Mouse (Mus musculus): ENCODE measurements around the gene Nccrp1.
"Not testable (repeated sequence)": the region's sequence is repeated elsewhere in the genome, so short reads cannot be mapped to it uniquely, and the experiment has no call there.

Nccrp1 gene

DNA sequence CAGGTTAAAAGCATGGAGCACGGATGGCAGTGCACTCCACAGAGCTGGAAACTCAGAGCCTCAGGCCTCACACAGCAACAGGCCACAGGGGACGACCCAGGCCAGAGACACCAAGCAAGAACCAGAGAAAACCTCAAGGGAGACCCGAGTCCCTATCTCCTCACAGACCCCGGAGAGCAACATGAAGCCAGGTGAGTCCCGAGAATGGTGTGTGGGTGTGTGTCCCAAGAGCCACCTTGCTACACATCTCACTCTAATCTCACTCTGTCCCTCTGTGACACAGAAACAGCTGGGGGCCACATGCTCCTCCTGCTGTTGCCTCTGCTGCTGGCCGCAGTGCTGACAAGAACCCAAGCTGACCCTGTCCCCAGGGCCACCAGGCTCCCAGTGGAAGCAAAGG lies 24.5 kb downstream of the Nccrp1 start, which contains the start of gene Ifnl3:
Gene Ifnl3 (plus strand): TSS at position 301 of the 400 bp plus-strand sequence.
- DNase-seq (ENCODE audit: low spot score) = not testable (repeated sequence)

DNA sequence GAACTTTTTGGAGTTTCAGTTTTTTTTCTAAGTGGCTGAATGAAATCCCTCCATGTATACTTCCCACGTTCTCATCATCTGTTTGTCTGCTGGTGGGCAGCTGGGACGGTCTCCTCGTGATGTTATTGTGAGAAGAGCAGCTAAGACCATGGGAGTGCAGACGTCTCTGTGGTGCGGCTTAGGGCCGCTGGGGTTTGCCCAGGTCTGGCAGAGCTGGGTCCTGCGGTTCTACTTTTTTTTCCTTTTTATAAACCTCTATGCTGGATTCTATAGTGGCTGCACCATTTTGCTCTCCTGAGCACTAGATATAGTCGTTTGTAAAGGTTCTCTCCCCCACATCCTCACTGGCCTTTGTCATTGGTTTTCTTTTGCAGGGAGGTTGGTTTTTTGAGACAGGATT lies 35.6 kb downstream of the Nccrp1 start:
- DNase-seq (ENCODE audit: low spot score) = no peak

DNA sequence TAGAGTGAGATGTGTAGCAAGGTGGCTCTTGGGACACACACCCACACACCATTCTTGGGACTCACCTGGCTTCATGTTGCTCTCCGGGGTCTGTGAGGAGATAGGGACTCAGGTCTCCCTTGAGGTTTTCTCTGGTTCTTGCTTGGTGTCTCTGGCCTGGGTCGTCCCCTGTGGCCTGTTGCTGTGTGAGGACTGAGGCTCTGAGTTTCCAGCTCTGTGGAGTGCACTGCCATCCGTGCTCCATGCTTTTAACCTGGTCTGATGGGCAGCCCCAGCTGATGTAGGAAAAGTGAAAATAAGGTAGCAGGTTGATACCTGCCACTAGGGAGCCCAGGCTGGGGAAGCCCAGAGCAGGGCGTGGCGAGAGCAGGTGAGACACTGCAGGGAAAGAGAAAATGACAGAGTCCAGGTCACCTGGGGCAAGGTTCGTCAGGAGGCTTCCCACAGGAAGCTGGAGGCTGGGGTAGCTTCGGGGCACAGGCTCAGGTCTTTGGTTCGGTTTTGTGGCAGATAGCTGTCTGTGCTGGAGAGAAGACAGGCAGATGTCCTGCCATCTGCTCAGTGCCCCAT lies 36.6 kb downstream of the Nccrp1 start, which contains the start of gene Ifnl2:
Gene Ifnl2 (minus strand): TSS at position 51 of the 570 bp plus-strand sequence.
- not testable (repeated sequence) for DNase-seq (ENCODE audit: low spot score)

DNA sequence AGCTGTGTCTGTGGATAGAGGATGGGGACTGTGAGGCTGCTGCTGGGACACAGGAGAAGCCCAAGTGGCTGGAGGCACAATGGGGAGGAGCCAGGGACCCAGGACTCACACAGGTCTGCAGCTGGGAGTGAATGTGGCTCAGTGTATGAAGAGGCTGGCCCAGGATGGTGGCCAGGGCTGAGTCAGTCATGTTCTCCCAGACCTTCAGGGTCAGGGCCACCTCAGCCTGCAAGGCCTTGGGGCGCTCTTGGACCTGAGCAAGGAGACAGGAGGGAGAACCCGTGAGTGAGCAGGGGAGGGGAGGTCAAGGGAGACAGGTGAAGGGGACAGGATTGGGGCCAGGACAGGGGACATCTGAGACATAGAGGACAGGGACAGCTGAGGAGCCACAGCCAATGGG lies 37.9 kb downstream of the Nccrp1 start:
- not testable (repeated sequence) for DNase-seq (ENCODE audit: low spot score)

DNA sequence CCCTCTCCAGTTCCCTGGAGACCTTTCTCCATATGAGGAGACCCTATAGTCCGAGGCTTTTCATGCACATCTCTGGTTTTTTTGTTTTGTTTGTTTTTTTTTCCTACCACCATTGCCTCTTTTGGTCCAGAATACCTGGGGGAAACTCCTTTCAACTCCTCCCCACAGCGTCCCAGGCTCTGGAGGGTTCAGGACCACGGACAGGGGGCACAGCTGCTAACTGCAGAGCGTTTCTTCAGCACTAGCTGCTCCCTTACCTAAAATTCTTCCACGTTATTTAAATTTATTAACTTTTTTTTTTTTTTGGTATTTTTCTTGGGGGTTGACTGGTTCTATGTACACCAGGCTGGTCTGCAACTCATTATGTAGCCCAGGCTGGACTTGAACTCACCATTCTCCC lies 41.5 kb downstream of the Nccrp1 start:
- peak; percentile 62 for DNase-seq (ENCODE audit: low spot score)

DNA sequence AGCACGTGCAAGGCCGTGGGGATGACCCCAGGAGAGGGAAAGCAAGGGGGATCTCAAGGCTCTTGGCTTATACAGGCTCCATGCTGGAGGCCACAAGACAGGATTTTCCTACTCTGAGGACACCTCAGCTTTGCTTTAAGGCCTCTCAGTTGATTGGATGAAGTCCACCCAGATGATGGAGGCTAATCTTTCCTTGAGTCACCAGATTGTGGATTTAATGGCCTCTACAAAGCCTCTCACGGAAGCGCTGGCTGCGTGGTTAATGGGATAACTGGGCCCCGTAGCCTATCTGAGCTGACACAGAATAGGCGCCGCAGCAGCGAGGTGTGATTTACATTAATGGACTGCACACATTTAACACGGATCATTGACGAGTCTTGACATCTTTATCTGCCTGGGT lies 51.6 kb downstream of the Nccrp1 start:
- DNase-seq (ENCODE audit: low spot score) = no peak
